Mouse (Mus musculus) left cerebral cortex, postnatal 36 days (tissue): ENCODE measurements at regions not wholly inside any gene's neighbourhood (a gene's known extent, or its start where the extent isn't known, plus 50 kb on each side); places are given as distances from the start of the nearest gene placed in this dataset.

Source experiments
- DNase-seq, 2 experiments: peaks; one replicate each; pipeline ENCODE4 v3.0.0; 2021 to 2022; ENCODE audit warnings: low spot score in 2 of 2, mixed read lengths in 1 of 2
- intact Hi-C: fragments of 180-260 bp; cut with DNase I; formaldehyde crosslinking; loops from one replicate; pipeline ENCODE4 v1.15.1; 2025

GRCm38 (mm10) chr5:78993258-78993657, 1585.4 kb upstream of the Igfbp7 start:
- intact Hi-C loops = no loop called here
- DNase-seq = peak; percentile 23 to 44

DNA sequence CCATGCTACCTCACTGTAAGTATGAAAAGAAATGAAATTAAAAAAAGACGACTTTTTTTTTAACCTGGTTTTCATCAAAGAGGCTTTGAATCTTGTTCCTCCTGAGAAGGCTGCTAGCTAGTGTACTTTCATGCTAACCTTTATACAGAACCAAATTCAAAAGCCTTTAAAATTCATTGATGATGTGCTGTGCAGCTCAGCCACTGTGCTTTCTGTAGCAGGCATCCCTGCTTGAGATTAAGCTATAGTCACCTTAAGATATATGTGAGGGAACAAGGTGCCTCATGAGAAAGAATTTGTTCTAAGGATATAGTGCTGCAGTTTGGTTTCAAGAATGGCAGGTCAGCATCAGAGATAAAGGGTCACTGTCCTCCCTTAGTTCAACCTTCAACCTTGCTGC, 1581.9 kb upstream of the Igfbp7 start:
- DNase-seq = no peak
- intact Hi-C loops = no loop called here

DNA sequence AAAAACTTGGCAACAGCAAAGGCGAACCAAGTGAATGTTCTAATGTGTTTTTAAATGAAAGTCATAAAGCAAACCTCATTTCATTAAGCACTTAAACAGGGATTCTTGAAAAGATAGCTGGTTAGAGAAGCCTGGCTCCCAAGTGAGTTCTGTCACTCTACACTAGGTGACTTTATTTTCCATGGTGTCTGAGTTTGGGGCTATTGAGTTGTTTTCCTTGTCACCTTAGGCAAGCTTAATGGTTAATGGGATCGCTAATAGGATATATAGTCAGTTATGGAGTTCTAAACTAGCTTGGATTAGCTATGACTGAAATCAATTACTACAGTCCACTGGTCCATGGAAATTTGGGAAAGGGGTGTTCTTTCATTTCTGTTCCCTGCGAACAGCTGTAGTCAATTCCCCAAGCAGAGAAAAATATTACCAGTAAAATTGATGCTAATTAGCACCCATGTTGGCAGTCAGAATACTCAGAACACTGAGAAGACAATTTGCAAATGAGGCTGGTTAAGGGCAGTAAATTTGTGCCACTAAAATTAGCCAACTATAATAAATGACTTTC, 1568.7 kb upstream of the Igfbp7 start:
- no peak for DNase-seq
- intact Hi-C loops = no loop called here

DNA sequence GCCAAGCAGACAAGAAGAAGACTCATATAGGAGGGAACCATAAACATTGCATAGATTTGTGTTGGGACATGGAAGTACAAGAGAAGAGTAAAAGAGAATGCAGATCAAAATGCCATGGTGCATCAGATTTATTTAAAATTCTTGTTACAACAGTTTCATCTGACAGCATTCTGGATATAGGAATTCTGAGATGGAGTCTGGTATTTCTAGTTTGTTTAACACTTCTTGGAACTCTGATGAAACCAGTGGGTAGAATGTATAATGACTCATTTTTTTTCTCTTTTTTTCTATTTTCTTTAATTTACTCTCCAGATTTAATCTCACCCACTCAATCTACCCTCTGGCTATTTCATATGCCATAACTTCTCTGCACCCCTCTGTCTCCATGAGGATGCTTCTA, 1537.9 kb upstream of the Igfbp7 start:
- intact Hi-C loops = no loop called here
- DNase-seq = no peak

- intact Hi-C loops = no loop called here
- DNase-seq = no peak
Observed at GRCm38 (mm10) chr5:78921860-78922610, 1514.2 kb upstream of the Igfbp7 start.

DNA sequence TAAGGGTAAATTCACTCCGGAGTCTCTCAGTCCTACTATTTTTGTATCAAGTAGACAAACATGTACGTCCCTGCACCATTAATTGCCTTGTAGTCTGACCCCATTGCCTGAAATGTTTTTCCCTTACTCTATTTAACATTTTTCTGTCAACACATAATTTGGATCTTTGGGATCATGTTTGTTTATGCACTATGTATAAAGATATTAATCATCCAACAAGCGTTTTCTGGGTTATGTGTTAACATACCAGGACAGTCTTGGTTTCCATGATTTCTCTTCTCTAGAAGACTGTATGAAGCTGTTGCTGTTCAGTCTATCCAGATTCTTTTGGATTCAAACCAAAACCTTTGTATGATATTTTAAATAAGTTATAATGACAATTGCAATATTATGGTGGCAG, 1492.3 kb upstream of the Igfbp7 start:
- no peak for DNase-seq
- intact Hi-C loops = no loop called here

DNA sequence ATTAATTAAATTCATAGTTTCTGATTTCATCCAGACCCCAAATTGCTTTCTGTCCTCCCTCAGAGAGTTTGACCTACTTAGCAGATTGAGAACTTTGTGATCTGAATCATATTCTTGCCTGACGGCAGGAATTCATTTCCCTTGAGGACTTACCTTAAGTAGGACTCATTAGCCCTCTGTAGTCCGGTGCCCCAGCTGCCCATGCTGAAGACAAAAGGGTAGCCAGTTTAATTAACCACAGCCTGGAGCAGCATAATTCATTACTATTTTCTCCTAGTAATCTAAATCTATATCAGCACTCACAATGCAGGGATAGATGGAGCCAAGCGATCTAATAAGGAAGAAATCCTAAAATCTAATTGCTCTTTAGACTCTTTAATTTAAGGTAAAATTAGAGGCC, 1470.9 kb upstream of the Igfbp7 start:
- intact Hi-C loops = no loop called here
- no peak for DNase-seq

DNA sequence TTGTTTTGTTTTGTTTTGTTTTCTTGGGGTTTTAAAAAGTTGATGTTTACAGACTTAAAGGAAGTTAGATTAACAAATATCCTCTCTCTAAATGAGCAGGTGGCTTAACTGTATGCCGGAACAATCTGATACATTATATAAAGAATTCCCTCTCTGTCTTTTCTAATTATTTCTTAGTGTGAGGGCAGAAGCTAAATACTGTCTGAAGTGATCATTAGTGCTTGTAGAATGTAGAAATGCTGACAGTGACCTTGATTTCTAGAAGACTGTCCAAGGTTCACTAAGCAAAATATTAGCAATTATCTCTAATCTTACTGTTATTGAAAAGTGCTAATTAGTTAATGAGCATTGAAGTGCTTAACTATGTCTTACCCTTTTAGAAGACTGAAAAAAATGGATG, 1437.3 kb upstream of the Igfbp7 start:
- intact Hi-C loops = no loop called here
- no peak for DNase-seq

- intact Hi-C loops = no loop called here
- no peak for DNase-seq
Observed at GRCm38 (mm10) chr5:78797391-78797790, 1389.5 kb upstream of the Igfbp7 start.
